Mouse (Mus musculus) kidney, adult 2 months (tissue): ENCODE measurements around the gene Tenm4.

Experiments
- CTCF ChIP-seq: fragments of 200-500 bp; conservative IDR thresholded peaks from 2 replicates; pipeline ENCODE4 v1.5.1; 2011; ENCODE audit warnings: low read depth, mild to moderate bottlenecking, control low read depth, low read length, moderate library complexity, mixed read lengths; ENCODE audit not compliant: insufficient read depth, insufficient read length
- POLR2A ChIP-seq: fragments of 200-500 bp; IDR thresholded peaks from one replicate; pipeline ENCODE4 v1.6.1; 2011; ENCODE audit warnings: low read depth, low read length, control low read depth

- no peak for TF ChIP-seq POLR2A
- TF ChIP-seq CTCF = no peak
Measured at GRCm38 (mm10) chr7:96959168-96959567, 788.1 kb downstream of the Tenm4 start.
